Mouse (Mus musculus): Measurements from ENCODE around the gene Dagla. TPM values are rescaled to one million over a fixed set of nuclear protein-coding genes. Genes with fewer than 3 reads are reported as not detected.

Dagla gene
- polyA plus RNA-seq, 1 experiment, result 14.2 TPM

GRCm38 (mm10) chr19:10277759-10278158 lies 26.9 kb downstream of the Dagla start:
- Histone ChIP-seq H3K4me1 (ENCODE audit: control insufficient read depth, insufficient read depth, insufficient read length, low read length) (peaks cover 42% of the 10 kb centered on the region), H3K27ac (replicated peaks; ENCODE audit: low read depth, low read length) (peak overlapping the region; percentile 58), H3K4me3 (ENCODE audit: insufficient read depth, low read depth, low read length) (no peak overlapping the region)

DNA sequence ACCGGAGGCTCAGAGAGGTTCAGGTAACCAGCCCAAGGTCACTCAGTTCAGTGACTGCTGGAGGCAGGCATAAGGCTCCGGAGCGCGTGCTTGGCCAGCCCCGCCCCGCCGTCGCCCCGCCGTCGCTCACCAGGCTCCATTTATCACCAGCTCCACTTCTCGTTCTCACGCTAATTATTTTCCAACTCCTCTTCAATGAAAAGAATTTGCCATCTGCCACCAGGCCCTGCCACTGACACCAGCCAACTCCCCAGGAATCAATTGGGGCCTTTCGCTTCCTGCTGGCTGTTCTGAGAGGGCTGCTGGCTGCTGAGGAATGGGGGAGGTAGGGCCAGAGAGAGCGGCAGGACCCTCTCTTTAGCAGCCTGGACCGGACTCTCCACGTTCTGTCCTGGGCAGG lies 27.3 kb downstream of the Dagla start:
- peak overlapping the region; percentile 58 for H3K27ac ChIP-seq (replicated peaks; ENCODE audit: low read depth, low read length)
- H3K4me1 ChIP-seq (ENCODE audit: control insufficient read depth, insufficient read depth, insufficient read length, low read length), result peaks cover 46% of the 10 kb centered on the region
- H3K4me3 ChIP-seq (ENCODE audit: insufficient read depth, low read depth, low read length), result no peak overlapping the region

- no peak overlapping the region for H3K4me3 ChIP-seq (ENCODE audit: insufficient read depth, low read depth, low read length)
- peaks cover 47% of the 10 kb centered on the region for H3K4me1 ChIP-seq (ENCODE audit: control insufficient read depth, insufficient read depth, insufficient read length, low read length)
These were observed 28.1 kb downstream of the Dagla start for GRCm38 (mm10) chr19:10276483-10277144.

GRCm38 (mm10) chr19:10274056-10274455 lies 30.6 kb downstream of the Dagla start:
- no peak overlapping the region for H3K4me3 ChIP-seq (ENCODE audit: insufficient read depth, low read depth, low read length)
- no peak overlapping the region for H3K27ac ChIP-seq (replicated peaks; ENCODE audit: low read depth, low read length)
- peaks cover 24% of the 10 kb centered on the region for H3K4me1 ChIP-seq (ENCODE audit: control insufficient read depth, insufficient read depth, insufficient read length, low read length)

More at GRCm38 (mm10) chr19:10276483-10277144, 28.1 kb downstream of the Dagla start:
- peak overlapping the region; percentile 14; the same call in 1 of the 2 replicates for H3K27ac ChIP-seq (replicated peaks; ENCODE audit: low read depth, low read length)

- no peak overlapping the region for H3K27ac ChIP-seq (replicated peaks; ENCODE audit: low read depth, low read length)
- no peak overlapping the region for H3K4me3 ChIP-seq (ENCODE audit: insufficient read depth, low read depth, low read length)
- H3K4me1 ChIP-seq (ENCODE audit: control insufficient read depth, insufficient read depth, insufficient read length, low read length), result peaks cover 11% of the 10 kb centered on the region
These were observed 31.9 kb downstream of the Dagla start for GRCm38 (mm10) chr19:10272746-10273145.

GRCm38 (mm10) chr19:10271592-10271991 lies 33.1 kb downstream of the Dagla start:
- no peak overlapping the region for H3K27ac ChIP-seq (replicated peaks; ENCODE audit: low read depth, low read length)
- H3K4me3 ChIP-seq (ENCODE audit: insufficient read depth, low read depth, low read length), result no peak overlapping the region
- peaks cover 16% of the 10 kb centered on the region; the same call in 1 of the 2 replicates for H3K4me1 ChIP-seq (ENCODE audit: control insufficient read depth, insufficient read depth, insufficient read length, low read length)

- Histone ChIP-seq H3K4me1 (ENCODE audit: control insufficient read depth, insufficient read depth, insufficient read length, low read length) (peaks cover 18% of the 10 kb centered on the region; the same call in 1 of the 2 replicates), H3K27ac (replicated peaks; ENCODE audit: low read depth, low read length) (no peak overlapping the region)
These were observed 34.3 kb downstream of the Dagla start for GRCm38 (mm10) chr19:10270356-10270755.

GRCm38 (mm10) chr19:10268851-10269250 lies 35.8 kb downstream of the Dagla start:
- no peak overlapping the region for H3K27ac ChIP-seq (replicated peaks; ENCODE audit: low read depth, low read length)
- H3K4me3 ChIP-seq (ENCODE audit: insufficient read depth, low read depth, low read length), result no peak overlapping the region
- H3K4me1 ChIP-seq (ENCODE audit: control insufficient read depth, insufficient read depth, insufficient read length, low read length), result peaks cover 21% of the 10 kb centered on the region; the same call in 1 of the 2 replicates

More at GRCm38 (mm10) chr19:10270356-10270755, 34.3 kb downstream of the Dagla start:
- H3K4me3 ChIP-seq (ENCODE audit: insufficient read depth, low read depth, low read length), result no peak overlapping the region

DNA sequence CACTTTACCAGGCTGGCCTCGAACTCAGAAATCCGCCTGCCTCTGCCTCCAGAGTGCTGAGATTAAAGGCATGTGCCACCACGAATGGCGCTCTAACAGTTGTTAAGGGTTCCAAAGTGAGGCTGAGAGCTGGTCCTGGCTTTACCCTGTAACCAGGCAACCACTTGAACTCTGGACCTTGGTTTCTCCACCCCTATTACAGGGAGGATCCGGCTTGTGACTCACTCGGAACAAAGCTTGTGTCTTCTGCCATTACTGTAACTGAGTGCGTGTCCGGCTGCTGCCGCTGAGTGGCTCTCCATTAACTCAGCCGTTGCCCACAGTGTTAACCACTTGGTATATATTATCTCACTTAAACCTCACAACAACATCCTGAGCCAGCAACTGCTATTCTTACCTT lies 36.7 kb downstream of the Dagla start:
- peaks cover 22% of the 10 kb centered on the region; the same call in 1 of the 2 replicates for H3K4me1 ChIP-seq (ENCODE audit: control insufficient read depth, insufficient read depth, insufficient read length, low read length)
- H3K4me3 ChIP-seq (ENCODE audit: insufficient read depth, low read depth, low read length), result no peak overlapping the region
- H3K27ac ChIP-seq (replicated peaks; ENCODE audit: low read depth, low read length), result no peak overlapping the region

DNA sequence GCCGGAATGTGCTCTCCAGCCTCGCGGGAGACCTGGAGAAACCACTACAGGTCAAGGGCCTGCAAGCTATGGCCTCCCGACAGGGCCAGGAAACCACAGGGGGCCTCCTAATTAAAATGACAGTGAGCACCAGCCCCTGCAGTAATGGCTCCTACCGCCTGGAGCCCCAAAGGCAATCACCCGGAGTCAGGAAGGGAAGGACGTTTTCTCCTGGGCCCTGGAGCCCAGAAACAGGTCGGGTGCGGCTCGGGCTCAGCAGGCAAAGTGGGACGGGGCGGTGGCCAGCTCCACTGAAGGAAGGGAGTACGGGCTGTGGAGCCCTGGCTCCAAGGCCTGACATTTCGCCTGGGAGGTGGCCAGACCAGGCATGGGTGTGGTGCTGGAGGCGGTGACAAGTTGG lies 37.6 kb downstream of the Dagla start:
- Histone ChIP-seq H3K4me1 (ENCODE audit: control insufficient read depth, insufficient read depth, insufficient read length, low read length) (peaks cover 15% of the 10 kb centered on the region; the same call in 1 of the 2 replicates), H3K27ac (replicated peaks; ENCODE audit: low read depth, low read length) (peak overlapping the region; percentile 39), H3K4me3 (ENCODE audit: insufficient read depth, low read depth, low read length) (no peak overlapping the region)

GRCm38 (mm10) chr19:10266196-10266850 lies 38.4 kb downstream of the Dagla start:
- Histone ChIP-seq H3K4me1 (ENCODE audit: control insufficient read depth, insufficient read depth, insufficient read length, low read length) (peaks cover 15% of the 10 kb centered on the region; the same call in 1 of the 2 replicates), H3K4me3 (ENCODE audit: insufficient read depth, low read depth, low read length) (no peak overlapping the region), H3K27ac (replicated peaks; ENCODE audit: low read depth, low read length) (peak overlapping the region; percentile 39)

- Histone ChIP-seq H3K4me3 (ENCODE audit: insufficient read depth, low read depth, low read length) (no peak overlapping the region), H3K4me1 (ENCODE audit: control insufficient read depth, insufficient read depth, insufficient read length, low read length) (peaks cover 6% of the 10 kb centered on the region; the same call in 1 of the 2 replicates), H3K27ac (replicated peaks; ENCODE audit: low read depth, low read length) (no peak overlapping the region)
These were observed 43.3 kb downstream of the Dagla start for GRCm38 (mm10) chr19:10261369-10261768.

GRCm38 (mm10) chr19:10258279-10259011 lies 46.2 kb downstream of the Dagla start:
- Histone ChIP-seq H3K4me3 (ENCODE audit: insufficient read depth, low read depth, low read length) (no peak overlapping the region), H3K4me1 (ENCODE audit: control insufficient read depth, insufficient read depth, insufficient read length, low read length) (no peaks in the 10 kb centered on the region)

GRCm38 (mm10) chr19:10248128-10248527 lies 56.5 kb downstream of the Dagla start:
- Histone ChIP-seq H3K4me1 (ENCODE audit: control insufficient read depth, insufficient read depth, insufficient read length, low read length) (no peaks in the 10 kb centered on the region), H3K27ac (replicated peaks; ENCODE audit: low read depth, low read length) (no peak overlapping the region), H3K4me3 (ENCODE audit: insufficient read depth, low read depth, low read length) (no peak overlapping the region)

More at GRCm38 (mm10) chr19:10258279-10259011, 46.2 kb downstream of the Dagla start:
- no peak overlapping the region for H3K27ac ChIP-seq (replicated peaks; ENCODE audit: low read depth, low read length)

- H3K27ac ChIP-seq (replicated peaks; ENCODE audit: low read depth, low read length), result no peak overlapping the region
- H3K4me1 ChIP-seq (ENCODE audit: control insufficient read depth, insufficient read depth, insufficient read length, low read length), result no peaks in the 10 kb centered on the region
- H3K4me3 ChIP-seq (ENCODE audit: insufficient read depth, low read depth, low read length), result no peak overlapping the region
These were observed 57.5 kb downstream of the Dagla start for GRCm38 (mm10) chr19:10247165-10247564.
